Mouse (Mus musculus): ENCODE measurements around the gene Rubcnl. TPM values are rescaled to one million over a fixed set of nuclear protein-coding genes. Genes with fewer than 3 reads are reported as not detected.

Rubcnl gene
- 2.2 and 2.6 TPM in 2 replicates for polyA plus RNA-seq (2012; rRNA removed)

DNA sequence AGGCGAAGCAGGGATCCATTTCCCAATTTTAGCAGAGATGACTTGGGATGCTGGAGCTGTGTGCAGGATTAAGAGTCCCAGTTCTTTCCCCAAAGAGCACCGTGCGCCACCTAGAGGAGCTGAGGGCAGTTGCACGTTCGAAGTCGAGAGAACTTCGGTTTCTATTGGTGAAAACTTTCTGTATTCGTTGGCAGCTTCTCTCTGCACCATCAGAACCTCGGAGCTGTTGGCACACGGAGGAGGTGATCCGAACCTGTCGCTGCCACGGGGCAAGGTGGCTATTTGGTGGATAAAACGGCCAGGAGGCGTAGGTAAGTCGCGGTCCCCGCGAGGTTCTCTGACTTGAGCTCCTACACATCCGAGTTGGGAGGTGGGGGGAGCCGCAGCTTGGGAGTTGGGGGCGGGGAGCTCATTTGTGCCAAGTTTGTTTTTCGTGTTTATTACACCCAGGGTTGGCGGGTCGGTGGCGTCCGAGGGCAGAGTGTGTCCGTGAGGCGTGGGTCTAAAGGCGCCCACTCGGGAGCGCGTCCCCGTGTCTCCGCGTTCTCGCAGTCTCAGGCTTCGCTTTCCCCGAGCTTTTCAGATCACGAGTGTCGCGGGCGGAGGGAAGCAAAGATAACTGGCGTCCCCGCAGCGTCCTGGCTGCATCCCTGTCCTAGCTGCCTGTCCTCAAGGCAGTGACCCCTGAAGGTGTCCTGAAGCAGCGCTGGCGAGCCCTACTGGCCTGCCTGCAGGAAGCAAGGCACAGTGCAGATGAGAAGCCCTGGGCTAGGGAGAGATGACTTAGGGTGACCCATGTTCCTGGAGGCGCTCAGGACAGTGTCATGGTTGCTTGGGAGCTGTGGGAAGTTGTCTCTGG lies at the start of gene Rubcnl:
Gene Rubcnl, plus strand, starts transcription at position 172 of the 859 bp plus-strand sequence.
- WGBS = under 1% methylated on average over 49 of the region's 49 CpGs
- peak; percentile 68 for DNase-seq (ENCODE audit: low read depth, low spot score)

DNA sequence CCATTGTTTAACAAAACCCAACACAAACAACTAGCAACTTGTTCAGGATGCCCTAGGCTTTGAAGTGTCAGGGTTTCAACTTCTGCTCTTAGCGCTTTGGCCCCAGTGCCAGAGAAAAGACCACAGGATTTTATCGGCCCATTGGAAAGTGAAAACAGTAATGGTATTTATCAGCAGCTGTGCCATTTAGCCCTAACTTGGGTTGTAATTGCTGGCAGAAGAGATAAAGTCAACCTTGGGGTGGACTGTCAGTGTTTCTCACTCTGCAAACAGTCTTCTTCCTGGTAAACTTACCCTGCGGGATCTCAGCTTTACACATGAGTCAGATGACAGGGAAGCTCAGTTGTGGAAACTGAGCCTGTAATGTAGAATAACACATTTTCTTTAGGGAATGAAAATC lies 43.6 kb upstream of the Rubcnl start:
- DNase-seq (ENCODE audit: low read depth, low spot score) = no peak

DNA sequence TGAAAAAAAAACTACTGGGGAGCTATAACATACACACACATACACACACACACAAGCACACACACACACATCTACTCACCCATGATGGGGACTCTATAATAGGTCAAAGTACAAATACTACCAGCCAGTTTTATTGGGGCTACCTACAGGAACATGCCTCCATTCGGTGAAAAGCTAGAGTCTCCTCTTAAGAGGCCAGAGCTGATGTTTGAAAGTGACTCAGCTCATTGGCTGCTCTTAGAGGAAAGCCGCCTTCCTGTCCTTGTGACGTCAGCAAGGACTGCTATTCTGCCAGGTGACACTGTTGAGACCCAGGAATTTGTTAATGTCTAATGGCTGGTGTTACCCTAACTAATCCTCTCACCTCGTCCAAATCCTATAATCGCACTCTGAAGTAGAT lies 43.1 kb upstream of the Rubcnl start:
- no peak for DNase-seq (ENCODE audit: low read depth, low spot score)
- 49% methylated on average over 5 of the region's 5 CpGs for WGBS

More for the DNA sequence above, 43.6 kb upstream of the Rubcnl start:
- WGBS = 12% methylated on average over 3 of the region's 3 CpGs

GRCm38 (mm10) chr14:74974136-74974651 lies 41.6 kb upstream of the Rubcnl start:
- 81% methylated on average over 10 of the region's 10 CpGs for WGBS
- DNase-seq (ENCODE audit: low read depth, low spot score) = no peak

GRCm38 (mm10) chr14:74976972-74977371 lies 38.9 kb upstream of the Rubcnl start:
- no peak for DNase-seq (ENCODE audit: low read depth, low spot score)
- WGBS = 76% methylated on average over 6 of the region's 6 CpGs

DNA sequence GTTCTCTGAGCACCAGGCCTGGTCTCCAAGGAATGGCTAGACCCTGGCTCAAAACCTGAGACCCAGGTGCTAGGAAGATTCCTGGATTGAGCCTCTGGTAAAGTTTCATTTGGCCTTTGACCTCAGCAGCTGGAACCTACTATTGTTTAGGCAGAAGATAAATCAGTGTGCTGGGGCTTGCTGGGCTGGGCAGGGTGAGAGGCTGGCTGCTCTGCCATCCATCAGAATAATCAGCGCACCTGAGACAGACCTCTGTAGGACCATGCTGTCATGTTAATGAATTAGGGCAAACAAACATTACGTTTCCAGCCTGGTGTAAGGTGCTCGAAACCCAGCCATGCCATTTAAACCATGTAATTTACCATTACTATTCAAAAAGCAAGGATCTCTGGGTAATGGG lies 34.8 kb upstream of the Rubcnl start:
- 82% methylated on average over 3 of the region's 3 CpGs for WGBS
- no peak for DNase-seq (ENCODE audit: low read depth, low spot score)

DNA sequence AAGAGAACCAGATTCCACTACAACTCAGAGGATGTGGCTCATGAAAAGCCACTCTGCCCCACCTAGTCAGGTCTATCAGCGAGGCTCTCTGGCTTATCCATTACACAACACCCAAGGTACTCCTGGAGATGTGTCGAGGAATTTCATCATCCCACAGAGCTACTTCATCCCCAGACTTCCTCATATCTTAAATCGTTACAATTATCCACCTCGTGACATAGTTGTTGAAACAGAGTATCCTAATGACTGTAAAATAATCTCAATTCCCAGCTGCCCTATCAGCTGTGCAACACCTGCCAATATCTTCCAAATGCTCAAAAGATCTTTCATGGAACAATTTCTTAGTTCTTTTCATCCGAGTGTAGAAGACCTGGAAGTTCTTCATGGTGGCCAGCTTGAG lies 32.7 kb upstream of the Rubcnl start:
- WGBS = 61% methylated on average over 5 of the region's 5 CpGs
- no peak for DNase-seq (ENCODE audit: low read depth, low spot score)

DNA sequence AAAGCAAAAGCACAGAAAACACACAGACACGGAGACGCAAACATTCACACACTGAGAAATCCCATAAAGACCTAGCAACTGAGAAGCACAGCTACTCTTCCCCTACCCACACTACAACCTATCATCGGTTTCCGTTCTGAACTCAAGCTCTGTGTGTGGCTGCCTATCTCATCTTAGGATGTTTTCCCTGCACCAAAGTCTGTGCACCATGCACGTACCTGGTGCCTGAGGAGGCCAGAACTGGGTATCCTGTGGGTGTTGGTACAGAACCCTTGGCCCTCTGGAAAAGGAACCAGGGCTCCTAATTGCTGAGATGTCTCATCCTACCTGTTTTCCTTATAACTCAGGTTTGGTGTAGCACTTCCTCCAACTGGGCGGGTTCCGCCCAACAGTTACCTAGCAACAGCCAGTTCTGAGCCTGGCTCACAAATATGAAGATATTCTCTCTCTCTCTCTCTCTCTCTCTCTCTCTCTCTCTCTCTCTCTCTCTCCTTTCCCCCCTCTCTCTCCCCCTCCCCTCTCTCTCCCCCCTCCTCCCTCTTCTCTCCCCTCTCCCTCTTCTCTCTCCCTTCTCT lies 30.9 kb upstream of the Rubcnl start:
- 68% methylated on average over 7 of the region's 7 CpGs for WGBS
- DNase-seq (ENCODE audit: low read depth, low spot score) = no peak

- WGBS = 33% methylated on average over 4 of the region's 4 CpGs
- DNase-seq (ENCODE audit: low read depth, low spot score) = no peak
These were observed 30.2 kb upstream of the Rubcnl start for GRCm38 (mm10) chr14:74985658-74986057.

DNA sequence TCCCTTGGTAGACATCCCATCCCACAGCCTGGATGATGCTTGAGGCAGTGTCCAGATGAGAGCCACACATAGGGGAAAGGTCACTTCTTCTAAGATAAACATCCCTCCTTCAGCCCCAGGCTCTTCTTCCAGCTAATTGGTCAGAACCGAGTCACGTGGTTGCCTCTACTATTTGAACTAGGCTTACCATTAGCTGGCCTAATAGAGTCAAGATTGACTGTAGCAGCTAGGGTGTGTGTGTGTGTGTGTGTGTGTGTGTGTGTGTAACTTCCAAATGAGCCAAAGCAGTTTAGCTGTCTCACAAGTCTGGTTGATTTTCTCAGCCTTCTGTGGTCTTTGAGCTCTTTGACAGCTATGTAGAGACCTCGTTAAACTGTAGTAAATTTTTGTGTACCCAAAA lies 29.3 kb upstream of the Rubcnl start:
- DNase-seq (ENCODE audit: low read depth, low spot score) = no peak
- 53% methylated on average over 3 of the region's 3 CpGs for WGBS

GRCm38 (mm10) chr14:74989322-74989721 lies 26.5 kb upstream of the Rubcnl start:
- WGBS = 71% methylated on average over 4 of the region's 4 CpGs
- no peak for DNase-seq (ENCODE audit: low read depth, low spot score)

DNA sequence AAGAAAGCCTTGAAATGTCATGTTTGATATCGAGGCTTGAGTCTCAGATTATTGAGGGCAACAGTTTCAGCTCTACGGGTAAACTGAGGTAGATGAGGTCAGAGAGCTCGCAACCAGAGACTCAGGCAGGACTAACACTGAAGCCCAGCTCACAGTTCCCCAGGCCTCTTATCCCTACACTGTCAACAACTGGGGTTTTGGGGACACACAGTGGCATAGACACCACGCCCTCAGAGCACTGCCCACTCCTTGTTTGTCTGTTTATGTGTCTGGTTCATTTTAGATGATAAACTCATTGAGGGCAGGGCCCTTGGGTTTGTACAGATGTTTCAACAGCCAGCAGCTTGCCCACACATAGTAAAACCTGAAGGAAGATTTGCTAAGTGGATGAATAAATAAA lies 25.9 kb upstream of the Rubcnl start:
- no peak for DNase-seq (ENCODE audit: low read depth, low spot score)
- 89% methylated on average over 4 of the region's 4 CpGs for WGBS

DNA sequence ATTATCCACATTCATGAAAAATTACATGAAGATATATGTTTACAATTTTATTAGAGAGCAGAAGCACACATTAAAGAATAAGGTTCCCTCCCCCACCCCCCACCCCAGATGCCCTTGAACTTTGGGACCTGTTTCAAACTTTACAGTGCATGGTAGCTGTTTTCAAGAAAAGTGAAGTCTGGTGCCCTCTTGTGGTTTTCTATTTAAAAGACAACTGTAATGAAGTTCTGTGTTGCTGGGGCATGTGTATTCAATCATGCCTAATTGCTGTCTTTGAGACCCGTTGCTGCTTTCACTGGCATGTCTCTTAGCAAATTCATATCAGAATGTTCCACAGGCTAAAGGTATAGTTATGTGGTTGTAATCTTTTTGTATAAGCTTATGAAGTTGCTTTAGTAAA lies 25.3 kb upstream of the Rubcnl start:
- peak; percentile 44 for DNase-seq (ENCODE audit: low read depth, low spot score)
- WGBS = 0% methylated on average over 1 of the region's 1 CpGs

DNA sequence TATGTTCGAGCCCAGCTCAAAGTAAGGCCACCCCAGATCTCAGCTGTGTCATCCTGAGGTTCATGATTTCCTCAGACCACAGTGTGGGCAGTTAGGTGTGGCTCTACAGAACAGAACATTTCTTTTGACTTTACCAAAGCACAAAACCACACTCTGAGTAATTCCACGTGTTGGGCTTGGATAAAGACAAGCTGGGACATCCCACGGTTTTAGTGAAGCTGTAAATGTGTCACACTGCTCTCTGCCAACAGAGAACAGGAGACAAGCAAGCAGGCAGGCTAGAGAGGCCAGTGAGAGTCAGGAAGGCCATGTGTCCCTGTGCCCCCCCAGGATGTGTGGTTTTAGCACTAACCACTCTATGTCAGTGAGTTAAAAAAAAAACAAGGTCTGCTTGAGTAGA lies 19.3 kb upstream of the Rubcnl start:
- DNase-seq (ENCODE audit: low read depth, low spot score) = no peak
- 30% methylated on average over 3 of the region's 3 CpGs for WGBS

- WGBS = 90% methylated on average over 2 of the region's 2 CpGs
- no peak for DNase-seq (ENCODE audit: low read depth, low spot score)
These were observed 18.8 kb upstream of the Rubcnl start for GRCm38 (mm10) chr14:74997041-74997440.

GRCm38 (mm10) chr14:75001364-75001763 lies 14.5 kb upstream of the Rubcnl start:
- 60% methylated on average over 6 of the region's 6 CpGs for WGBS
- DNase-seq (ENCODE audit: low read depth, low spot score) = no peak

DNA sequence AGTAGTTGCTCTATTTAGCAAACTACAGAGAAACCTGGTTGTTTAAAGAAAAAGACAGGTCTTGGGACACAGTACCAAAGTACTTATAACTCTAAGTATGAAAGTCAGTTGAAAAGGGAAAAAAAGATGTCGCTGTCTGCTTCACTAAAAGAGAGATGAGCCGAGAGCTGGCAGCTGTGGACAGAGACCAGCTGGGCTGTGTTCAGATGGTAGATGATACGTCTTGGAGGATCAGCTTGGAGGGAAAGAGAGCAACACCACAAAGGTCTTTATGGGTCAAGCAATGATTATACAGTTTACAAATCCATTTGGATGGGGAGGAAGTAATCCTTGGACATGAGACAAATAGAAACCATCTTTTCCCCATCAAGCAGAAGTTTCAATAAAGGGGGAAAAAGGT lies 12.5 kb upstream of the Rubcnl start:
- no peak for DNase-seq (ENCODE audit: low read depth, low spot score)
- 71% methylated on average over 3 of the region's 3 CpGs for WGBS

DNA sequence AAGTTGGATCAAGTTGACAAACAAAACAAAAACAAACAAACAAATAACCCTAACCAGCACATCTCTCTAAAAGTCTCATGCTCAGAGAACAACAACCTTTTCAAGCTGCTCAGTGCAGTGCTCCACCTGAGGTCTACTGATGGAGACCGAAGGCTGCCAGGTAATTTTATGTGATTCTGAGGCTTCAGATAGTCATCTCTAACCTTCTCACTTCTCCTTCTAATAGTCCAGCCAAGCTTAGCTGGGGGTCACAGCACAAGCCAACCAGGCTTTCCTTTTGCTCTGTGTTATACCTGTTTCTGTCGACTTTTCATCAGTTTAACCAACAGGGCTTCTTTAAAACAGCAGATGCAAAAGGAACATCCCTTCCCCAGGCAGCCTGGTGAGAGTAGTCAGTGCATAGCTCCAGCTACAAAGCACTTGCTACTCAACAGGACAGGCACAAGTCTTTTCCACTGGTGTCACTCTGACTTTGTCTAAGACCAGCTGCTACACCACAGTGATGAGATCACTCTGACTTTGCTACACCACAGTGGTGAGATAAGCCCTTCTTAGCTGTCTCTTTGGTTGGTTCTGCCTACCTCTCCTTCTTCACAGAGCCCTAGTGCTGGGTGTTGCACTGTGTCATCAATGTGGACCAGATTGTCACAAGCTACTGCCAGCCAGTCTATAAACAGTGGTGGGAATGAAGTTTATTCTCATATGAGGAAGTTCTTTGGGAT lies 10.2 kb upstream of the Rubcnl start:
- 87% methylated on average over 2 of the region's 2 CpGs for WGBS
- DNase-seq (ENCODE audit: low read depth, low spot score) = no peak

DNA sequence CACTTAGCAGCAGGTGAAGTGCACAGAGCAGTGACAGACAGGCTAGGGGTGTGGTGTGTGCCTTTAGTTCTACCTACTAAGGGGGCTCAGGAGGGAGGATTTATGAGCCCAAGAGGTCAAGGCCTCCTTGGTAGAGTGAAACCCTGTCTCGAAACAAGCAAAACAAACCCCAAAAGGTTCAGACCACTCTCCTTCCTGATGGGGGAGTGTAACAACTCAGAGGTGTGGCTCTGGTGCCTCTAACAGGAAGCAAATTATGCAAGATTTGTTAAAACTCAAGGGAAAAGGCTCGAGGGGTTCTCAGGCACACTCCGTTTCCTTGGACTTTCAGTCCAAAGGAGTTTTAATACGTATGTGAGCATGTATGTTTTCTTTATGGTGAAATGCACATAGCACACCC lies 5.5 kb upstream of the Rubcnl start:
- DNase-seq (ENCODE audit: low read depth, low spot score) = no peak
- WGBS = 34% methylated on average over 4 of the region's 4 CpGs

- no peak for DNase-seq (ENCODE audit: low read depth, low spot score)
- 30% methylated on average over 8 of the region's 8 CpGs for WGBS
These were observed 4.7 kb upstream of the Rubcnl start for GRCm38 (mm10) chr14:75010986-75011655.

Data from large intestine, adult 2 months (tissue).